Mouse (Mus musculus) midbrain, embryonic 14.5 days (tissue): Measurements from ENCODE around the gene Pnma3. TPM values are rescaled to one million over a fixed set of nuclear protein-coding genes. Genes with fewer than 3 reads are reported as not detected.

Experiments
- ATAC-seq: fragments of 200-750 bp; cut with Nextera tagmentation; 2 replicates; pipeline ENCODE4 v1.8.0; 2017; ENCODE audit warnings: moderate number of reproducible peaks, moderate library complexity; ENCODE audit not compliant: low FRiP score, low TSS enrichment
- DNase-seq: peaks from one replicate; pipeline ENCODE4 v3.0.0-alpha.2; 2015
- H3K27ac ChIP-seq: fragments of 300-500 bp; sonication (generic); replicated peaks from 2 replicates; pipeline ENCODE4 v1.5.1; 2014; ENCODE audit warnings: mild to moderate bottlenecking, low read depth, low read length, moderate library complexity
- H3K27me3 ChIP-seq: fragments of 300-500 bp; sonication (generic); 2 replicates; pipeline ENCODE4 v1.6.1; 2014; ENCODE audit warnings: low read length, control low read depth, mixed read lengths; ENCODE audit not compliant: control insufficient read depth, insufficient read depth
- H3K36me3 ChIP-seq: fragments of 300-500 bp; sonication (generic); 2 replicates; pipeline ENCODE4 v1.6.1; 2014; ENCODE audit warnings: low read length, control low read depth; ENCODE audit not compliant: control insufficient read depth, insufficient read depth
- H3K4me1 ChIP-seq: fragments of 300-500 bp; sonication (generic); 2 replicates; pipeline ENCODE4 v1.6.1; 2014; ENCODE audit warnings: mild to moderate bottlenecking, antibody characterized with exemption, low read length, control low read depth; ENCODE audit not compliant: control insufficient read depth, insufficient read depth
- H3K4me2 ChIP-seq: fragments of 300-500 bp; sonication (generic); 2 replicates; pipeline ENCODE4 v1.6.1; 2014; ENCODE audit warnings: mild to moderate bottlenecking, low read length, moderate library complexity
- H3K4me3 ChIP-seq: fragments of 300-500 bp; sonication (generic); replicated peaks from 2 replicates; pipeline ENCODE4 v1.5.1; 2014; ENCODE audit warnings: low read depth, low read length
- H3K9ac ChIP-seq: fragments of 300-500 bp; sonication (generic); replicated peaks from 2 replicates; pipeline ENCODE4 v1.6.1; 2014; ENCODE audit warnings: mild to moderate bottlenecking, low read length, moderate library complexity
- H3K9me3 ChIP-seq: fragments of 300-500 bp; sonication (generic); 2 replicates; pipeline ENCODE4 v1.6.1; 2016; ENCODE audit warnings: low read length, control low read depth, mixed read lengths; ENCODE audit not compliant: control insufficient read depth
- WGBS: fragments of 180-500 bp; shearing (Covaris S2); extraction: QIAGEN DNeasy Blood & Tissue Kit; methylation state at CpG from one replicate; pipeline ENCODE4 v1.1.7; 2014; 5-methylcytosine and 5-hydroxymethylcytosine counted together
- polyA plus RNA-seq: library from polyadenylated mRNA; unstranded; fragments of >200 nt; fragmentation: Nextera tagmentation; extraction: Ambion mirVana; gene quantifications from 2 replicates; pipeline ENCODE4 v1.2.1, GENCODE M21; 2014

The Pnma3 gene
- 1.8 and 2.1 TPM in 2 replicates for polyA plus RNA-seq

- no peaks in the 10 kb centered on the region for H3K36me3 ChIP-seq
- H3K4me1 ChIP-seq = no peaks in the 10 kb centered on the region
- H3K27ac ChIP-seq = no peak within 1 kb of the TSS; the same call in 1 of the 2 replicates
- WGBS = 40% methylated on average over 7 of the region's 7 CpGs
- H3K4me2 ChIP-seq = peak within 1 kb of the TSS; percentile 55
- peak; percentile 18 for DNase-seq
- no peaks in the 10 kb centered on the region for H3K9me3 ChIP-seq
- peak within 1 kb of the TSS; percentile 57; the same call in 1 of the 2 replicates for H3K9ac ChIP-seq
- peak within 1 kb of the TSS; percentile 37 for H3K4me3 ChIP-seq
- no peaks in the 10 kb centered on the region for H3K27me3 ChIP-seq
- peak; percentile 20; the same call in 1 of the 2 replicates for ATAC-seq
Measured at GRCm38 (mm10) chrX:73064415-73064793, at the start of gene Pnma3. Gene Pnma3 (plus strand): TSS chrX:73064787.

- H3K4me2 ChIP-seq = no peak within 1 kb of the TSS
- ATAC-seq = no peak
- no peak within 1 kb of the TSS for H3K4me3 ChIP-seq
- no peaks in the 10 kb centered on the region for H3K4me1 ChIP-seq
- H3K9ac ChIP-seq = no peak within 1 kb of the TSS
- no peaks in the 10 kb centered on the region for H3K36me3 ChIP-seq
- DNase-seq = no peak
- 81% methylated on average over 1 of the region's 1 CpGs for WGBS
- H3K27ac ChIP-seq = no peak within 1 kb of the TSS
- H3K9me3 ChIP-seq = no peaks in the 10 kb centered on the region
- no peaks in the 10 kb centered on the region for H3K27me3 ChIP-seq
Measured at GRCm38 (mm10) chrX:73037003-73037402, 27.6 kb upstream of the Pnma3 start, which contains the start of gene Pnma5. Gene Pnma5 (minus strand): TSS chrX:73037103.

DNA sequence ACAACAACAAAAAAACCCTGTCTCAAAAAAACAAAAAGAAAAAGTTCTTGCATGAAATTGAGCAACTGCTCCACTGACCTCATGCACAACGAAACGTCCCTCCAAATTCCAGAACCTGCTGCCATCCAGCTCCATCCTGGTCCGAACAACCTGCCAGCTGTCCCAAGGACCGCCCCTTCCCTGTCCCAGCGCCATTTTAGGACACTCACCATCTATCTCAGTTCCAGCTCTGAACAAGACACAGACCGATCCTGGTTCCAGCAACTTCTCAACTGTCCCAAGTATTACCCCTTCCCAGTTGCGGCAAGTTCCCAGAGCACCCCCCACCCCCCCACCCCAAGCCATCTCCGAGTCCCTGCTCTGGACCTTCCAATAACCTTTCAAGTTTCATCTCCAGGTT is 25.8 kb upstream of the Pnma3 start:
- no peak for ATAC-seq
- no peaks in the 10 kb centered on the region for H3K9me3 ChIP-seq
- DNase-seq = no peak
- no peaks in the 10 kb centered on the region for H3K4me1 ChIP-seq
- H3K9ac ChIP-seq = no peak overlapping the region
- no peaks in the 10 kb centered on the region for H3K27me3 ChIP-seq
- no peak overlapping the region for H3K27ac ChIP-seq
- no peak overlapping the region for H3K4me3 ChIP-seq
- no peak overlapping the region for H3K4me2 ChIP-seq
- H3K36me3 ChIP-seq = no peaks in the 10 kb centered on the region
- whole genome bisulfite sequencing = 85% methylated on average over 8 of the region's 8 CpGs

- Histone ChIP-seq H3K4me3 (no peak overlapping the region), H3K27me3 (no peaks in the 10 kb centered on the region), H3K4me2 (no peak overlapping the region), H3K9me3 (no peaks in the 10 kb centered on the region), H3K4me1 (no peaks in the 10 kb centered on the region), H3K9ac (no peak overlapping the region), H3K27ac (no peak overlapping the region), H3K36me3 (no peaks in the 10 kb centered on the region)
- ATAC-seq = no peak
- no peak for DNase-seq
- WGBS = 86% methylated on average over 12 of the region's 12 CpGs
Measured at GRCm38 (mm10) chrX:73039666-73040065, 24.9 kb upstream of the Pnma3 start.

GRCm38 (mm10) chrX:73053860-73054563 is 10.6 kb upstream of the Pnma3 start:
- Histone ChIP-seq H3K4me1 (no peaks in the 10 kb centered on the region), H3K9me3 (no peaks in the 10 kb centered on the region), H3K36me3 (no peaks in the 10 kb centered on the region), H3K27ac (peak overlapping the region; percentile 69), H3K9ac (no peak overlapping the region), H3K27me3 (no peaks in the 10 kb centered on the region), H3K4me2 (peak overlapping the region; percentile 37), H3K4me3 (no peak overlapping the region)
- 16% methylated on average over 14 of the region's 14 CpGs for WGBS
- DNase-seq (peak; percentile 95), ATAC-seq (peak; percentile 92)

GRCm38 (mm10) chrX:73061528-73061927 is 3.1 kb upstream of the Pnma3 start:
- Histone ChIP-seq H3K4me2 (no peak overlapping the region), H3K27ac (no peak overlapping the region), H3K4me3 (no peak overlapping the region), H3K9me3 (no peaks in the 10 kb centered on the region), H3K36me3 (no peaks in the 10 kb centered on the region), H3K27me3 (no peaks in the 10 kb centered on the region), H3K9ac (no peak overlapping the region), H3K4me1 (no peaks in the 10 kb centered on the region)
- ATAC-seq = no peak
- 85% methylated on average over 1 of the region's 1 CpGs for WGBS
- no peak for DNase-seq

DNA sequence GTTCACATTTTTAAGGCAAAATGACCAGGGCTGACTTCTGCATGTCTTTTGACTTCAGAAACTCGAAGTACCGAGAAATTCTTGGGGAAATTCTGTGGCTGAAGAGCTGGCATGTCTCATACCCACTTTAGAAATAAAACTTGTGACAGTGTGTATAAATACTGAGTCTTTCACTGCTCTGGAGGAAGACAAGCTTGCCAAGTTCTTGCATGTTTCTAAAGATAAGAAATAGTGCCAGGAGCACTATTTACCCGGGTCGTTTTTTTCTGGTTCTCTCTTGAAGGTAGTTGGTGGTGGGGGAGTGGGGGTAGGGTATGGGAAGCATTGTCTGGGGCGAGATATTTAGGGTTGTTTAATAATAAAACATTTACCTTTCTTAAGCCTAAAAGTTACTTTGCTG is 2.3 kb upstream of the Pnma3 start:
- Histone ChIP-seq H3K4me3 (no peak overlapping the region), H3K4me1 (no peaks in the 10 kb centered on the region), H3K27ac (no peak overlapping the region), H3K4me2 (no peak overlapping the region), H3K27me3 (no peaks in the 10 kb centered on the region), H3K9me3 (no peaks in the 10 kb centered on the region), H3K9ac (no peak overlapping the region), H3K36me3 (no peaks in the 10 kb centered on the region)
- ATAC-seq (no peak), DNase-seq (no peak)
- WGBS = 55% methylated on average over 5 of the region's 5 CpGs

DNA sequence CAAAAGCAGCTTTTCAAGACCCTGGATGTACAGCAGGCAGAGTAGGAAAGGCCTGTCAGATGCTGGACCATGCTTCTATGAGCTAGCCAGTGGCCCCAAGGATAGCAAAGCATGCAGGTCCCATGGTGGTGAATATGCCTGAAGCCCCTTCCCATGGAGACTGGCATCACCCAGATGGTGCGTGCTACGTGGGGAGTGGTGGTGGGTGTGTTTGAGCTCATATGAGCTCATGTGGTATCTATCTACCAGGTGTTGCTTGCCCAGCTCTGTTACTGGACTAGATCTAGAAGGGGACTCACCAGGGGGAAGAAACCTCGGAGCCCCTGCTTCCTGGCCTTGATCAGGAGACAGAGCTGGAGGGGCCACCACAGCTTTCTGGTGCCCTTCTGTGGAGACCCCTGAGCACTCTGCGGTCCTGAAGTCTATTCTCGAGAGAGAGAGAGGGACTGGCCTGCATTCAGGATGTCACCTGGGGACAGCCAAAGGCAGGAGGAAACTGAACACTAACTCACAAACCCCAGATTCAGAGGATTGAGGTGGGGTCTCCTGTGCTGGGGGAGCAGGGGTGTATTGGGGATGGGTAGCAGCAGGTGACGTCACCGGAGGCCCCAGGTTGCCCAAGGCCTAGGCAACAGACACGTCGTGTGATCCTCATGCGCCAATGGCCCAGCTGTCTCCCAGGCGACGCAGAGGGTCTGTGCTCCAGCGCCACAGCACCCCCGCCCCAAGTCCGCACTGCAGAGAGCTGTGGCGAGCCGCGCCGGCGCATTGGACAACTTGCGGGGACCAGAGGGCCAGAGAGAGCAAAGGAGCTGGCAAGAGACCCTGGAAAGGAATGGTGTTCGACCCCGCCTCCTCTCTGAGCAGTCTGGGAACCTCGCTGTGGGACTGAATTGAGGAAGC is 824 bp upstream of the Pnma3 start:
- Histone ChIP-seq H3K27ac (no peak overlapping the region; the same call in 1 of the 2 replicates), H3K9me3 (no peaks in the 10 kb centered on the region), H3K9ac (peak overlapping the region; percentile 57; the same call in 1 of the 2 replicates), H3K4me2 (peak overlapping the region; percentile 55), H3K4me3 (peak overlapping the region; percentile 37), H3K27me3 (no peaks in the 10 kb centered on the region), H3K4me1 (no peaks in the 10 kb centered on the region), H3K36me3 (no peaks in the 10 kb centered on the region)
- ATAC-seq (peak; percentile 77), DNase-seq (peak; percentile 71)
- WGBS = 43% methylated on average over 24 of the region's 24 CpGs
